Mouse (Mus musculus): ENCODE measurements around the gene Trpc2.

- TF ChIP-seq POLR2A (IDR thresholded peaks at IDR 0.05; ENCODE audit: borderline replicate concordance, control insufficient read depth, low read depth, low read length) (no peak), CTCF (IDR thresholded peaks at IDR 0.05; ENCODE audit: control insufficient read depth, insufficient read depth, low read length) (no peak)
These were observed 23.8 kb downstream of the Trpc2 start for GRCm38 (mm10) chr7:102106700-102107141.

Measured in bone marrow, adult 2 months (tissue).